Mouse (Mus musculus) MN1 (cell line): Measurements from ENCODE around the gene Iqca.

Experiments
- DNase-seq: peaks from one replicate; pipeline ENCODE4 v3.0.0-alpha.2; 2016; ENCODE audit warnings: low spot score

The Iqca gene

GRCm38 (mm10) chr1:90060054-90060453, 93.1 kb downstream of the Iqca start:
- DNase-seq = no peak

GRCm38 (mm10) chr1:90054991-90055390, 98.2 kb downstream of the Iqca start:
- DNase-seq = no peak

GRCm38 (mm10) chr1:90051347-90051746, 101.9 kb downstream of the Iqca start:
- peak; percentile 8 for DNase-seq

DNA sequence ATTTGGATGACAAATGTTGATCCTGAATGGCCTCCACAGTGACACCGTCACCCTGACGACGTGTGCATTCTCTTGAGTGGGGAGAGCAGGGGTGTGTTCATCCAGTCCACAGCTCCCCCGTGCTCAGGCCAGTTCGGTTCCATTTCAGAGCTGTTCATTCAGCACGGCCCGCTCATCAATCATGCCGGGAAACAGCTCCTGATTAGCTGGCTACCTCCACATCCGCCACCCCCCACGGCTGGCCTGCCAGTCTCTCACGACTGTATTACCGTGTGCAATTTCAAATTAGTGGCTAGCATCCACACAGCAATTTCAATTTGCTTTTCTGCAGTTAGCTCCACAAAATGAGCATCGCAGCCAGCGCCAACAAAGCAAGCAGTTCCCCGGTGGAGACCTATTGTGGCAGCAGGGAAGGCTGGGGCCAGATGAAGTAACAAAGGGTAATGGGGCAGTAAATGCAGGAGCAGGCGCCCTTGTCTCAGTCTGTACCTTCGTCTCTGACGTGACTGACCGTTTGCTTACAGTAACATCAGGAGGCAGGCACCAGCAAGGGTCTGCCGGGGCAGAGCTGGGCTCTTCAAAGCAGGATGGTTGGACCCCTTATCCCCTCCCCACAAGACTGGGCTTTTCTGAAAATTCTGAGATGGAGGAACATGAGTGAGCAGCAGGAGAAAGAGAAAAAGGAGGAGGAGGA, 103.0 kb downstream of the Iqca start:
- DNase-seq = no peak

- no peak for DNase-seq
Observed at GRCm38 (mm10) chr1:90028305-90028704, 124.9 kb downstream of the Iqca start.

DNA sequence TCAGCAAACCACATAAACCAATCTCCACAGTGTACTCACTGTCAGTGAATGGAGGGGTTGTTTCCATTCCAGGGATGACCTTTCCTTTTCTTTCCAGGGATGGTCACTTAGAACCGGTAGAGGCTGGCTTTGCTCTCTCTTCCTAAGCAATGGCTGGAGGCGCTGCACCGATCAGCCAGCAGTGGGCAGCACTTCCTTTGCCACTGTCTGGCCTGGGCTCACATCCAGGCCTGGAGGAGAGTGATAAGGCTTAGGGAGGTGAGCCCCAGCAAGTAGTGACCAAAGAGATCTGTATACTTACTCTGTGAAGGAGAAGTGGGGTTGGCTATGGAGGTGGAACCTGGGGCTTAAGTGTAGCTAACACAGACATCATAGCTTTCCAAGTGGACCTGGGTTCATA, 126.3 kb downstream of the Iqca start:
- DNase-seq = no peak

DNA sequence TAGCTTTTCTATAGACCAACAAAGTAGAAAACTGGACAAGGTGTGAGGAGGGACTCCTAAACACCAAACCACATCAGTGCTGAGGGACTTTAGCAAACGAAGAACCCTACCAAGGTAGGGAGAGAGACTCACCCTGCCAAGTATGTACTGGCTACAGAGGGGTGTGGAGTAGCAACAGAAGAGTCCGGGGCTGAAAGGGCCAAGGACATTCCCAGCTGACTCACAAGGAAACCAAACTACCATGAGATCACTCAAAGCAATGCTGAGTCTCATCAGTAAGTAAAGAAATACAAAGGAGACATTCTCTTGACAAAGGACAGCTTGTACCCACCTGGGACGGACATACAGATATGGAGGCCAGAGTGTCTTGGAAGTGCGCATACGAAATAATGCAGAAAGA, 132.9 kb downstream of the Iqca start:
- DNase-seq = no peak

GRCm38 (mm10) chr1:90018071-90018470, 135.1 kb downstream of the Iqca start:
- DNase-seq = no peak

- no peak for DNase-seq
Observed at GRCm38 (mm10) chr1:90014446-90014845, 138.8 kb downstream of the Iqca start, which contains the start of gene Asb18. Gene Asb18 (minus strand): TSS chr1:90014666.

- DNase-seq = no peak
Observed at GRCm38 (mm10) chr1:90013273-90013672, 139.9 kb downstream of the Iqca start.

GRCm38 (mm10) chr1:90012850-90013249, 140.4 kb downstream of the Iqca start:
- DNase-seq = no peak

- no peak for DNase-seq
Observed at GRCm38 (mm10) chr1:90012168-90012567, 141.0 kb downstream of the Iqca start.

GRCm38 (mm10) chr1:90010077-90010476, 143.1 kb downstream of the Iqca start:
- DNase-seq = no peak

DNA sequence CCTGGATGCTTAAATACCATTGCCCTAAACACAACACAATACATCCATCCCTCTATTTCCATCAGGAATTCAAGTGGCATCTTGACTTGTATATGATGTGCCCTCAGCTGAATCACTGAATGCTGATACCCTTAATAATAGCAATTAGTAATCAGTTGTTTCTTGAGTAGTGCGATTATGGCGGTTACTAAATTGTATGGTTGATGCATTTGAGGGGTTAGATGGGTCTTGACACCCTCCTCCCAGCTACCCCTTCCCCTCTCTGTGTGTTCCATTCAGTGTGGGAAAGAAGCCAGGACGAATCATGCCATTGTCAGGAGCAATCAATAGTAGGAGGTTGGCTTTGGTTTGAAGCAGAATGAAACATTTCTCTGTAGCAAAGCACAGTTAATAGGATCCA, 144.0 kb downstream of the Iqca start:
- no peak for DNase-seq

DNA sequence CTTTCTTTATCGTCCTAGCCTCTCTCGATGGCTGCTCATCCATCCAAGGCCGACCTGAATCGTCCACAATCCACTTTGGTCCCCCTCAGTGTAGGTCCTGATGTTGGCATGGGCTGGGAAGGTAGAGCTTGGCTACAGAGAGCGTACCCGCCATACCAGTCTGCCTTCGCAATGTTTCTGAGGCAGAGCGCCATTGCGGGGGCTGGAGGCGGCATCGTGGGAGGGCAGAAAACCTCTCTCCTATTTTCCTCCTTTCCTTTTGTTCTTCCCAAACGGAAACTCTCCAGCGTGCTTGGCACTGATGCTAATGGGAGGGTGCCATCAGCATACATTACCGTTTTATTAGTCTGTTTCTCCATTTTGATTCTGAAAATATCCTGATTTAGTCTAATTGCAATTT, 146.5 kb downstream of the Iqca start:
- no peak for DNase-seq

DNA sequence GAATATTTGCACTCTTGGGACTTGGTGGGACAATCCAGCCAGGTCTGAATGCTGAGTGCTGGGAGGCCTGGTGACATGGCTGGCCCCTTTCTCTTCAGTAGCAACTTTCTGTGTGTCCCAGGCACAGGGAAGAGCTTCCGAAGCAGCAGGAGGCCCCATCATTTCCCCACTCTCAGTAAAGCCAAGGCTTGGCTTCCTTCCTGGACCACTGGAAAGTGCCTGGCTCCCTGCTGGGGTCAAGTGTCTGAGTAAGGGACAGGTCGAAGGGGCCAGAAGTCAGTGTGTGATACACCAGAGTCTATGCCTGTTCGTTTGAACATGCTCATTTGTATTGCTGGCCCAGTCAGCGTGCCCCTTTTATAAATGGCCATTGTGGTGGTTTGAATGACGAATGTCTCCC, 152.2 kb downstream of the Iqca start:
- no peak for DNase-seq

GRCm38 (mm10) chr1:89999858-90000257, 153.3 kb downstream of the Iqca start:
- DNase-seq = no peak

- no peak for DNase-seq
Observed at GRCm38 (mm10) chr1:89998696-89999095, 154.5 kb downstream of the Iqca start.

GRCm38 (mm10) chr1:89998076-89998475, 155.1 kb downstream of the Iqca start:
- no peak for DNase-seq

GRCm38 (mm10) chr1:89992256-89992655, 160.9 kb downstream of the Iqca start:
- no peak for DNase-seq
